Mouse (Mus musculus) brain, embryonic 14.5 days (tissue): ENCODE data around the gene Cntn5. TPM values are rescaled to one million over a fixed set of nuclear protein-coding genes. Genes with fewer than 3 reads are reported as not detected.
A peak's percentile ranks its signal among the peaks of the same experiment; 100 is the strongest.

Experiments
- DNase-seq: peaks from one replicate; pipeline ENCODE4 v3.0.0-alpha.2; 2011; ENCODE audit warnings: low read depth
- CTCF ChIP-seq: fragments of 200-500 bp; IDR thresholded peaks from 2 replicates; pipeline ENCODE4 v1.5.1; 2012; ENCODE audit warnings: inconsistent platforms, mild to moderate bottlenecking, moderate library complexity, borderline replicate concordance; ENCODE audit not compliant: insufficient read depth, insufficient read length; ENCODE audit errors: extremely low read depth
- POLR2A ChIP-seq: fragments of 200-500 bp; IDR thresholded peaks from 2 replicates; pipeline ENCODE4 v1.6.1; 2012; ENCODE audit warnings: mild to moderate bottlenecking, inconsistent platforms, borderline replicate concordance; ENCODE audit not compliant: poor library complexity, insufficient read depth, insufficient read length, severe bottlenecking; ENCODE audit errors: extremely low read depth
- polyA plus RNA-seq: library from polyadenylated mRNA; depleted of rRNA; stranded (reverse); fragments of >200 nt; gene quantifications from 2 replicates; pipeline ENCODE4 v1.2.3, GENCODE M21; 2012

The Cntn5 gene
- polyA plus RNA-seq, 1 experiment = 5.5 TPM

DNA sequence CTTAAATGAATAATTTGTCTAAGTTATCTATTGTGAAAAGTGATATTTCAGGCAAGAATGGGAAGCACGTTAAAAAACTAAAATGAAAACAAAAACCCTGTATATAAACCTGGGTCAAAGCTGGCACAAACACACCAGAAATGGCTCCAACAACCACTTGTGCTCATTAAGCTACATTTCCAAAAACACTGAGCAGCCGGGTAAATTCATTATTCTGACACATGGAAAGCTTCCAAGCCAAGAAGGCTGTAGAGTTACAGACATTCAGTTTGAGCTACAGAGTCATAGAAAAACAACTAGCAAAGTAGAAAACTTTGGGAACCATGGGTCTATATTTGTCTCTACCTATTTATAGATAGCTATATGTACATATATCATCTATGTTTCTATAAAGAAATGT is 1087.1 kb downstream of the Cntn5 start:
- peak; percentile 83 for DNase-seq

DNA sequence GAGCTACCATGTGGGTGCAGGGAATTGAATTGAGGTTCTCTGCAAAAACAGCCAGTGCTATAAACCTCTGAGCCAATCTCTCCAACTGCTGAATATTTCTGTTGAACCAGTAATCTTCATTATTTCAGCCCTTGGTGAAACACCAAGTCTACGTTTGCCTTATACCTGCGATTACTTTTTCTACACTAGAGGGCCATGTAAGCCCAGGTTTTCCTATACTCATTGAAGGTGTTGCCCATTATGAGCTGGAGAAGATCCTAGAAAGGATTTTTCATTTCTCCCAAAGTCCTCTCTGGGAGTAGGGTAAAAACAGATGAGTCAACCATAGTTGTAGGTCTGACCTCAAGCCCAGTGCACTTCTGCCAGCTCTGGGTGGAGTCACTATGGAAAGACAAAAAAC is 1105.0 kb downstream of the Cntn5 start:
- TF ChIP-seq CTCF (no peak), POLR2A (no peak)
- peak; percentile 9 for DNase-seq

More for the DNA sequence above, 1087.1 kb downstream of the Cntn5 start:
- TF ChIP-seq POLR2A = no peak
- no peak for TF ChIP-seq CTCF

DNA sequence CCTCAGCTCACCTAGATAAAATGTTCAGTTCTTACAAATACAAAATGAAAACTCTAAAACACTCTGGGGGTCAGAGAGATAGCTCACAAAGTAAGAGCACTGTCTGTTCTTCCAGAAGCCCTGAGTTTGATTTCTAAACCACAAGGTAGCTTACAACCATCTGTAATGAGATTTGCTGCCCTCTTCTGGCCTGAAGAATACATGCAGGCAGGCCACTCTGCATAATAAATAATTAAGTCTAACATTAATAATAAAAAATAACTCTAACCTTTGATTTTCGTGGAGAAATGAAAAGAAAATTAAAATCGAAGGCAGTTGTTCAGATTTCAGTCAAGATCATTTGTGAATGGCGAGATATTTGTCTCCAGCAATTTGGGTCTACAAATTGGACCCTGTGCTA is 1120.9 kb downstream of the Cntn5 start:
- no peak for DNase-seq
- TF ChIP-seq CTCF (peak; percentile 24; the same call in 1 of the 2 replicates), POLR2A (no peak)

DNA sequence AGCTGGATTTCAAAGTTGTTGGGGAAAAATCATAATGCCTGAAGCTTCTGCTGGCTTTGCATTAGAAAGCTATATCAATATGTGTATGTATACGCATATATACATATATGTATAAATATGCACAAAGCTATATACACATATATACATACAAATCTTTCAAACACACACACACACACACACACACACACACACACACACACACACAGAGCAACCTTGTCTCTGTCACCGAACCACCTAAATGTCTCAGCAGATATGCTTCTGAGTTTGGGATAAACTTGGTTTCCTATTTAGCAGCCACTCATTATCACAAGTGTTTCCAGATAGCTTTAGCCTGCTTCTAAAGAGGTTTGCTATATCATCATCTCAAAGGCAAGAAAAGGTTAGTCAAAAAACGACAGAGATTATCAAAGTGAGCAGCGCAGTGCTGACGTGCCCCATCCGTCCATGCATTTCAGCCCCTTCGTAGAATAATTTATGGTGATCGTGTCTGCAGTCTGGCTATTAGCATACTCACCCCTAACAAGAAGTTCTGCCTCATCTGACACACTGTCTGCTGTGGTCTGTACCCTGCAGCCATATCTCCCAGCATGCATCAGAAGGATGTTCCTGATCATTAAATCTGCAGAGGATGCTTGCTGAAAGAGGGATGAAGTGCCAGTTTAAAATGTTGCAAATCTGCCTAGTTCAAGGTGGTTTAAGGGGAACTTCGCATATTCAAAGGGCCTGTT is 1123.3 kb downstream of the Cntn5 start:
- peak; percentile 63 for DNase-seq
- TF ChIP-seq POLR2A = no peak
- TF ChIP-seq CTCF = no peak

DNA sequence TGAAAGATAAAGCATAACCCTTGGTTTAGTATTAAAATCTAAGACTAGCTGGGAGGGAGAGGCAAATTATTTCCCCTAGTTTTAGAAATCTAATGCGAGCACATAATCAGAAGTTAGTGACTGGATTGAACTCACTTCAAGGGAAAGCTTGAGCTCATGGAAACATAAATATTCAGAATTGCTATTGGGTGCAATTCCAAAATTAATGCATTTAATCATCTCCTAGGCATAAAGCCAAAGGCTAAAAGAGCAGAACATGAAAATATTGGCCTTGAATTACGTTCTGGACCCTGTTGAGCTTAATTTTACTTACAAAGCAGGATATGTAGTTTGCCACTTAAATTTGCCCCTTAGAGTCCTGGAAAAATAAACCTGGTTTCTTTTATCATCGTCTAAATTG is 1124.9 kb downstream of the Cntn5 start:
- TF ChIP-seq CTCF (no peak), POLR2A (no peak)
- DNase-seq = peak; percentile 15

DNA sequence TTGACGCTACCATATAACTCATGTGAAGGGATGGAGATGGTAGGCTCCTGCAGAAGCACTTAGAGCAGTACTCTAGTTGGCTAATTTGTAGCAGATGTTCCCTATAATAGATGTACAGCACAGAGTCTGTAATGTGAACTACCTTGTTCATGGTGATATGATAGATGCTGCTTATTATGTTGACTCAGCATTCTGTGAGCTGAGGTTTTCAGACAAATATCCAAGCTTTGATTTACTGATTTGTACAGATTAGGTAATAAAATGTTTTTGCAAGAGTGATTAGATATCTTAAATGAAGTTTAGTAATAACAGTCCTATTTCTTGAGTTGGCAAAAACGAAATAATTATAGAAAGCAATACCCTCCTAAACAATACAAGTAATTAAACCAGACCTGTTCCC is 1133.8 kb downstream of the Cntn5 start:
- no peak for TF ChIP-seq POLR2A
- TF ChIP-seq CTCF = no peak
- DNase-seq = no peak

DNA sequence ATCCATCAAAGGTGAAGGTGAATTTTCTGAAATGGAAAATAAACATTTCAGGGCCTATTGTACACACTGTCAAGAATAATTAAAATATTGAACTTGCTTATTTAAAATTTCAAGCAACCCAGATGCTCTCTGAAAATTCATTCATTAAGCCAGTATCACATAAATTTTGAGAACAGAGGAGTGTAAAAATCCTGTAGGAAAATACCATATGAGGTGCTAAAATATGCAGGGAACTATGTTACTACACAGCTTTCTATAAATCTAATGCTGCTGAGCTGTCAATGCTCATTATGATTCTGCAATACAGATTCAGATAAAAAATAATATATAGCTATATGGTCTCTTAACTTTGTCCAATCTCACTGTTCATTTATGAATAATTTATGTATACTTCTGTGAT is 1134.9 kb downstream of the Cntn5 start:
- no peak for TF ChIP-seq CTCF
- no peak for TF ChIP-seq POLR2A
- peak; percentile 75 for DNase-seq

DNA sequence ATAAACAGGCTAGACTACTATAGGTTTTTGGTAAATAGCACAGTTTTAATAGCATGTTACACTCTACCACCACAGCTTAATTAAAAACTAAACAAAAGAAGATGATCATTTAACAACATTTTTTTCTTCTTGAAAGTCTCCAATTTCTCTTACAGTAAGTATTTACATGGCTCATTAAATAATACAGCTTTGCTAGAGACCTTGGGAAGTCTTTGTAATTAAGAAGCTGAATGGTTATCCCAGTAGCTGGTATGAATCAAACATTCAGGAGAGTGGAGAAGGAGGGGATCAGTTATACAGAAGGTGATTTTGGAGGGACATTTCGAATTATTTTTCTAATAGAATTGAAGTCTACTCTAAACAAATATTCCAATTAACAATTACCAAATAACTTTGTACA is 1186.4 kb downstream of the Cntn5 start:
- no peak for DNase-seq
- TF ChIP-seq CTCF (no peak), POLR2A (no peak)

DNA sequence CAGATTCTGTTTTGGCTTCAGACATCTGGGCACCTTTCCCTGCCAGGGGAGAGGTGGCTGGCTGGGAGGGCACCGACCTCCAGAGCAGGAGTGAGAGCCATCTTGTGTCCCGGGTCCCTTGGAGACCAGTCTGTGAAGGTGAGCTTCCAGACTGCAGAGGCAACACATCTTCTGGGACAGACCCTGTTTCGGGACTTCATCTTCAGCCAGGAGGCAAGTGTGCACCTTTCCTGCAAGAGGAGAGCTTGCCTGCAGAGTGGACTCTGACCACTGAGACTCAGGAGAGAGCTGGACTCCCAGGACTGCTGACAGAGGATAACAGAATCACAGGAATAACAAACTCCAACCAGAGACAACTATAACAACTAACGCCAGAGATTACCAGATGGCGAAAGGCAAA is 1195.9 kb downstream of the Cntn5 start:
- TF ChIP-seq CTCF = no peak
- TF ChIP-seq POLR2A = no peak

DNA sequence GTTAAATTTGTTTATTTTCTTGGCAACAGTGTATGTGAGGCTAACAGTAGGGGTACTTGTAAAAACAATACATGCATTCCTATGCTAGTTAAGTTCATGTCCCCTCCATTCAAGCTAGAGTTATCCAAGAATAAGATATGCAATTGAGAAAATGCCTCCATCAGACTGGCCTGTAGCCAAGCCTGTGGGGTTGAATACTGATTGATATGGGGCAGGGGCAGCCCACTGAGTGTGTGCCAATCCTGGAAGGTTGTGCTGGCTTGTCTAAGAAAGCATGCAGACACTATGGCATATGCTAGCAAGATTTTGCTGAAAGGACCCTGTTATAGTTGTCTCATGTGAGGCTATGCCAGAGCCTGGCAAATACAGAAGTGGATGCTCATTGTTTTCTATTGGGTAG is 1196.8 kb downstream of the Cntn5 start:
- DNase-seq = peak; percentile 89
- TF ChIP-seq POLR2A (no peak), CTCF (no peak)

More for the DNA sequence above, 1195.9 kb downstream of the Cntn5 start:
- DNase-seq = no peak

DNA sequence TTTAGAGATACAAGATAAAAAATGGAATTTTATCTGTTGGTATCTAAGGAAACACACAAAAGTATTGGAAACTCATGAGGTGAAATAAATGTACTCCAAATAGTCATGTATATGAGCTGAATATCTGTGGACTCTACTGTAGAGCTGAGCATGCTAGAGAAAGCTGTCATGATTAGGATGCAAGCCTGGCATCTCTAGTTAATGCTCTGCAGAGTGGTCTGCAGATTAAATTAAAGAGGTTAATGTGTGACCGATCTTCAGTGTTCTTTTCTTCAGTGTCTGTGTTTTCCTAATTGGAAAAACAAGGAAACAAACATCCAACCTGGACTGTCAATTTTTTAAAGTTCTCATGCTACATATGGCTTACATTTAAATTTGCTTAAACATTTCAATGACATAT is 1199.4 kb downstream of the Cntn5 start:
- DNase-seq = no peak
- TF ChIP-seq CTCF (no peak), POLR2A (no peak)

DNA sequence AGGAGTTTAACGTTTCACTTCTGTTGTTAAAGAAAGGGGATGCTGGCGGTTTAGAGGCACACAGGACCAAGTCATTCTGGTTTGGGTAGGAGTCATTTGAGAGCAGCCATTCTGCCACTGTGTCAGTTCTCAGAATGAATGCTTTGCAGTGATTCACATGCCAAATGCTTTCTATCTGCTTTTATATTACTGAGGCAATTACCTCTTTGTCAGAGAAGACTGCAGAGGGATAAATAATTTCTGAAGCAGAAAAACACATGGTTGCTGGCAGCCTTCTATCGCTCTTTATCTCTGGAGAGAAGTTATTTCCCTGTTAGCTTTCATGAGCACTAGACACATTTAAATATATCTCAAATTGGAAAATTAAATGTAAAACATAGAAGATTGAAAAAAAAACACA is 1207.9 kb downstream of the Cntn5 start:
- DNase-seq = peak; percentile 58
- TF ChIP-seq POLR2A = no peak
- no peak for TF ChIP-seq CTCF
